Mouse (Mus musculus): ENCODE measurements at regions not wholly inside any gene's neighbourhood (a gene's known extent, or its start where the extent isn't known, plus 50 kb on each side); places are given as distances from the start of the nearest gene placed in this dataset.

- TF ChIP-seq ZC3H11A (IDR thresholded peaks at IDR 0.05; ENCODE audit: borderline replicate concordance, low read depth, low read length) (no peak), ZNF384 (IDR thresholded peaks at IDR 0.05; ENCODE audit: low read depth, low read length) (no peak), CHD2 (IDR thresholded peaks at IDR 0.05; ENCODE audit: low read depth, low read length) (no peak), HCFC1 (IDR thresholded peaks at IDR 0.05; ENCODE audit: borderline replicate concordance, insufficient read depth, low read length) (no peak)
These were observed 586.4 kb upstream of the Adam5 start for GRCm38 (mm10) chr8:25410536-25410935.

Data from ES-E14 (cell line).